Mouse (Mus musculus) lung, embryonic 14.5 days (tissue): ENCODE data around the gene Cmtm2b. TPM values are rescaled to one million over a fixed set of nuclear protein-coding genes. Genes with fewer than 3 reads are reported as not detected.
A peak's percentile ranks its signal among the peaks of the same experiment; 100 is the strongest.

Experiments
- ATAC-seq: fragments of 200-750 bp; cut with Nextera tagmentation; 2 replicates; pipeline ENCODE4 v1.8.0; 2017; ENCODE audit warnings: mild to moderate bottlenecking, moderate TSS enrichment, moderate library complexity; ENCODE audit not compliant: insufficient read depth
- DNase-seq: peaks from one replicate; pipeline ENCODE4 v3.0.0-alpha.2; 2015
- H3K27ac ChIP-seq: fragments of 300-500 bp; sonication (generic); 2 replicates; pipeline ENCODE4 v1.5.1; 2014; ENCODE audit warnings: low read depth, mild to moderate bottlenecking, moderate library complexity
- H3K27me3 ChIP-seq: fragments of 300-500 bp; sonication (generic); 2 replicates; pipeline ENCODE4 v1.6.1; 2014; ENCODE audit warnings: low read length, control low read depth; ENCODE audit not compliant: insufficient read depth
- H3K36me3 ChIP-seq: fragments of 300-500 bp; sonication (generic); 2 replicates; pipeline ENCODE4 v1.6.1; 2014; ENCODE audit warnings: control low read depth; ENCODE audit not compliant: insufficient read depth
- H3K4me1 ChIP-seq: fragments of 300-500 bp; sonication (generic); 2 replicates; pipeline ENCODE4 v1.6.1; 2014; ENCODE audit warnings: antibody characterized with exemption, control low read depth; ENCODE audit not compliant: insufficient read depth
- H3K4me2 ChIP-seq: fragments of 300-500 bp; sonication (generic); 2 replicates; pipeline ENCODE4 v1.6.1; 2014; ENCODE audit warnings: mild to moderate bottlenecking
- H3K4me3 ChIP-seq: fragments of 300-500 bp; sonication (generic); 2 replicates; pipeline ENCODE4 v1.5.1; 2014; ENCODE audit warnings: low read depth, low read length
- H3K9ac ChIP-seq: fragments of 300-500 bp; sonication (generic); 2 replicates; pipeline ENCODE4 v1.6.1; 2014
- H3K9me3 ChIP-seq: fragments of 300-500 bp; sonication (generic); 2 replicates; pipeline ENCODE4 v1.6.1; 2016; ENCODE audit warnings: low read depth, low read length, control low read depth
- CTCF ChIP-seq: IDR thresholded peaks from 2 replicates; pipeline ENCODE4 v1.5.1; 2016; ENCODE audit warnings: antibody characterized with exemption, low read depth
- WGBS: fragments of 180-500 bp; shearing (Covaris S2); extraction: QIAGEN DNeasy Blood & Tissue Kit; methylation state at CpG from one replicate; pipeline ENCODE4 v1.1.7; 2014; 5-methylcytosine and 5-hydroxymethylcytosine counted together
- polyA plus RNA-seq: library from polyadenylated mRNA; unstranded; fragments of >200 nt; fragmentation: Nextera tagmentation; extraction: Ambion mirVana; gene quantifications from 2 replicates; pipeline ENCODE4 v1.2.1, GENCODE M21; 2014

The Cmtm2b gene
- polyA plus RNA-seq, 1 experiment from 2014 or later: not detected

DNA sequence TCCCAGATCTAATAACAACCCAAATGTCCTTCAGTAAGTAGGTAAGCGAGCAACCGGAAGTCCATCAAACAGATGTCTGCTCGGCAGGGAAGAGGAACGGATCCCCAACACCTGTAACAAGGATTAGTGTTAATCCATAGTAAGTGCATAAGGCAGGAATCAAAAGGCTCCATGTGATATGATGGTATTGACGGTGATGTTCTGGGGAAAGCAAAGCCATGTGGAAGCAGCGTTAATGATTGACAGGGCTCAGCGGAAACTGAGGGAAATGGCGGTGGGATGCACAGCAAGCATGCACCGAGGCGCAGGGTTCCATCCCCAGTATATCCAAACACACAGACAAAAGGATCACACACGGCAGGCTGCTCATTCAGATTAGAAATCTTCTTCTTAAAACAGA is 52.2 kb downstream of the Cmtm2b start:
- H3K9me3 ChIP-seq: no peaks in the 10 kb centered on the region
- H3K27me3 ChIP-seq: no peaks in the 10 kb centered on the region
- DNase-seq (no peak), ATAC-seq (no peak)
- 63% methylated on average over 11 of the region's 11 CpGs for WGBS
- no peak overlapping the region for H3K4me3 ChIP-seq
- peak overlapping the region; percentile 32; the same call in 1 of the 2 replicates for H3K27ac ChIP-seq
- no peak overlapping the region for H3K4me2 ChIP-seq
- no peak overlapping the region for H3K9ac ChIP-seq
- no peaks in the 10 kb centered on the region for H3K36me3 ChIP-seq
- TF ChIP-seq CTCF: no peak
- H3K4me1 ChIP-seq: peaks cover 11% of the 10 kb centered on the region; the same call in 1 of the 2 replicates

GRCm38 (mm10) chr8:104374864-104375846 is 53.1 kb downstream of the Cmtm2b start:
- WGBS: 31% methylated on average over 14 of the region's 14 CpGs
- DNase-seq: peak; percentile 58
- Histone ChIP-seq H3K4me2 (peak overlapping the region; percentile 7; the same call in 1 of the 2 replicates), H3K4me1 (peaks cover 11% of the 10 kb centered on the region; the same call in 1 of the 2 replicates), H3K9me3 (no peaks in the 10 kb centered on the region), H3K36me3 (no peaks in the 10 kb centered on the region), H3K27ac (peak overlapping the region; percentile 19), H3K4me3 (no peak overlapping the region), H3K27me3 (no peaks in the 10 kb centered on the region), H3K9ac (no peak overlapping the region)
- ATAC-seq: peak; percentile 29
- TF ChIP-seq CTCF: no peak

DNA sequence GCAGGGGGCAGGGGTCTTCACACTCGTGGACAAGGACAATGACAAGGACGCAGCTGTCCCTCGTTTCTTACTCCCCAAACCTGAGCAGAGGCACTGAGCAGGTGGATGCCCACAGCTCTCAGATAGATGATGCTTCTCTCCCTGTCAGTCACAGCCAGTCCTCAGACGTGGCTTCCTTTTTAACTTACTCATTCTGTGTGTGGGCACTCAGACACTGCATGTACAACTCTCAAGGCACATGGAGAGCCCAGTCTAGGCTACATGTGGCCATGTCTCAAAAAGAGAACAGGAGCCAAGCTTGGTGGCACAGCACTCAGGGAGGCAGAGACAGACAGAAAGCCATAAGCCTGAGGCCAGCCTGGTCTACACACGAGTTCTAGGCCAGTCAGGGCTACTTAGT is 53.9 kb downstream of the Cmtm2b start:
- Histone ChIP-seq H3K4me2 (no peak overlapping the region), H3K4me3 (no peak overlapping the region), H3K9ac (no peak overlapping the region), H3K9me3 (no peaks in the 10 kb centered on the region), H3K4me1 (peaks cover 11% of the 10 kb centered on the region; the same call in 1 of the 2 replicates), H3K27ac (peak overlapping the region; percentile 19; the same call in 1 of the 2 replicates), H3K36me3 (no peaks in the 10 kb centered on the region), H3K27me3 (no peaks in the 10 kb centered on the region)
- WGBS: 57% methylated on average over 5 of the region's 5 CpGs
- no peak for TF ChIP-seq CTCF
- ATAC-seq (peak; percentile 21; the same call in 1 of the 2 replicates), DNase-seq (no peak)

DNA sequence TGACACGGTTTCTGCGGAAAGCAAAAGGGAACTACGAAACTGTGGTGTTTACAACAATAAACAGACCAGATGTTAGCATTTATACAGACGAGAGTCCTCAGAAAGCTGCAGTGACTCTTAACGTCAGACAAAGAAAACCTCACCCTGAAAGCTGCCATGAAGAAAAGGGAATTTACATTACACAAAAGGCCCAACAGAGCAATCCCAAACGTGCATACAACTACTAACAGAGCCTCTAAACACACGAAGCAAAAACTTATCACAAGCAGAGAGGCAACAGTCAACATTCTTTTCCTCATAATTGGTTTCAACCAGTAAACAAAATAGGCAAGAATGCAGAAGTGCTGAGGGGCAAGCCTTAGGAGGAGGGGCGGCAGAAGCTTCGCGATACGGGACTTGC is 54.6 kb downstream of the Cmtm2b start:
- Histone ChIP-seq H3K9ac (no peak overlapping the region), H3K9me3 (no peaks in the 10 kb centered on the region), H3K27me3 (no peaks in the 10 kb centered on the region), H3K4me3 (no peak overlapping the region), H3K27ac (no peak overlapping the region), H3K4me1 (peaks cover 11% of the 10 kb centered on the region; the same call in 1 of the 2 replicates), H3K36me3 (no peaks in the 10 kb centered on the region), H3K4me2 (no peak overlapping the region)
- no peak for TF ChIP-seq CTCF
- ATAC-seq: no peak
- DNase-seq: peak; percentile 27
- WGBS: 51% methylated on average over 11 of the region's 11 CpGs

DNA sequence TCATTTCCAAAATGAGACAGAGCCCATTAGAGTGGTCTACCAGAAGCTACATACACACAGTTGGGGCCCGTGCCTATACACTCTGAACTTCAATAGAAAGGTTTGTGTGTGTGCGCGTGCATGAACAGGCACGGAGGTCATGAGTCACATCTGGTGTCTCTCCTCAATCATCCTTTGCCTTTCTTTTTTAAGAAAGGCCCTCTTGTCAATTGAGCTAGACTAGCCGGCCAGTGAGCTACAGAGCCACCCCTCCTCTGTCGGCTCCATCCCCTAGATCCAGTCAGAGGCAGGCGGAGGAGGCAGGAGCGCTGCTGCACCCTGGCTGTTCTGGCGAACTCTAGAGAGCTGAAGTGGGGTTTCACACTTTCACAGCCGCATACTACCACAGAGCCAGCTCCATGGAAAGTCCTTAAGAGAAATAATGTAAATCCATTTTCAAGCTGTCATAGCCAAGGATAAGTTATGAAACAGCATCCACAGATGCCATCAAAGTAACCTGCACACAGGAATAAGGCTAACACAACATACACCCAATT is 57.3 kb downstream of the Cmtm2b start:
- Histone ChIP-seq H3K9me3 (no peaks in the 10 kb centered on the region), H3K4me2 (no peak overlapping the region), H3K27me3 (no peaks in the 10 kb centered on the region), H3K9ac (no peak overlapping the region), H3K4me3 (no peak overlapping the region), H3K36me3 (no peaks in the 10 kb centered on the region), H3K27ac (no peak overlapping the region), H3K4me1 (peaks cover 11% of the 10 kb centered on the region; the same call in 1 of the 2 replicates)
- no peak for ATAC-seq
- WGBS: 52% methylated on average over 10 of the region's 10 CpGs
- DNase-seq: no peak
- no peak for TF ChIP-seq CTCF

GRCm38 (mm10) chr8:104380269-104380668 is 58.2 kb downstream of the Cmtm2b start:
- no peak for TF ChIP-seq CTCF
- Histone ChIP-seq H3K9me3 (no peaks in the 10 kb centered on the region), H3K27ac (no peak overlapping the region), H3K4me2 (no peak overlapping the region), H3K4me3 (no peak overlapping the region), H3K36me3 (no peaks in the 10 kb centered on the region), H3K27me3 (no peaks in the 10 kb centered on the region), H3K4me1 (peaks cover 6% of the 10 kb centered on the region; the same call in 1 of the 2 replicates), H3K9ac (no peak overlapping the region)
- ATAC-seq: no peak
- DNase-seq: no peak
- 68% methylated on average over 7 of the region's 7 CpGs for WGBS

Other genes starting within 250 kb of the Cmtm2b start
- gene Cdh5, start 220.6 kb upstream of the Cmtm2b start, polyA plus RNA-seq: 69.8 and 71.5 TPM in 2 replicates
- gene Bean1, start 151.8 kb upstream of the Cmtm2b start, polyA plus RNA-seq: 0.74 and 0.86 TPM in 2 replicates
- 16.3 and 16.4 TPM in 2 replicates for gene Tk2, start 73.7 kb upstream of the Cmtm2b start, polyA plus RNA-seq
- gene Cklf, start 71.4 kb upstream of the Cmtm2b start, polyA plus RNA-seq: 39.1 and 45.4 TPM in 2 replicates
- not detected in 2 replicates for gene Cmtm2a, start 29.0 kb upstream of the Cmtm2b start, polyA plus RNA-seq
- not detected in 2 replicates for gene Gm45711, start 12.1 kb upstream of the Cmtm2b start, polyA plus RNA-seq
- gene Cmtm1, start 12.1 kb upstream of the Cmtm2b start, polyA plus RNA-seq: not detected in 2 replicates
- not detected in 2 replicates for gene Gm11020, start 663 bp upstream of the Cmtm2b start, polyA plus RNA-seq
- gene Cmtm3, start 17.2 kb downstream of the Cmtm2b start, polyA plus RNA-seq: 156 and 164 TPM in 2 replicates
- 3.6 and 4.0 TPM in 2 replicates for gene Cmtm4, start 73.6 kb downstream of the Cmtm2b start, polyA plus RNA-seq
- 61.1 and 62.4 TPM in 2 replicates for gene Dync1li2, start 120.8 kb downstream of the Cmtm2b start, polyA plus RNA-seq
- 0.14 and 0.18 TPM in 2 replicates for gene Terb1, start 187.7 kb downstream of the Cmtm2b start, polyA plus RNA-seq
- gene Nae1, start 212.4 kb downstream of the Cmtm2b start, polyA plus RNA-seq: 97.2 and 98.1 TPM in 2 replicates
- gene Car7, start 212.5 kb downstream of the Cmtm2b start, polyA plus RNA-seq: 0.32 and 0.45 TPM in 2 replicates